Mouse (Mus musculus): ENCODE results near the gene Cyp2b23.
"Not testable (repeated sequence)": the region's sequence is repeated elsewhere in the genome, so short reads cannot be mapped to it uniquely, and the experiment has no call there.

DNA sequence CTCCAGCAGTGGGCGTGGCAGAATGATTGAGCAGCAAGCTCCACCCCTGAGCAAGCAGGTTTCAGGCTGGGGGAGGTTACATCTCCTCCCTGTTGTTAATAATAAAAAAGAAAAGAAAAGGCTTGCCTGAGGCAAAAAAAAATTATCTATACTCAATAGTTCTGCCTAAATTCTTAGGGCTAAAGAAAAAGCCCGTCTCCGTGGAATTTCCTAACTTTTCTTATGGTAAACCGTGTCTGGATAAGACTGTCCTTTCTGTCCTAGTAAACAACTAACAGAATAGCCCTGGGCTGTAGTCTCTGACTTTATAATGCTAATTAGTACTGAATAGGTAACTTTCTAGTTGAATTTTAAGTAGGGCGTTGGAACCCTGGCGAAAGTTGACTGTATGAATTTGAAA is 20.0 kb upstream of the Cyp2b23 start:
- not testable (repeated sequence) for TF ChIP-seq CTCF (IDR thresholded peaks at IDR 0.05 in 2 of 3, conservative IDR thresholded peaks at IDR 0.05 in 1 of 3; ENCODE audit: control insufficient read depth in 1 of 3, insufficient read depth in 1 of 3, low read depth in 2 of 3, low read length in 3 of 3, poor library complexity in 1 of 3, severe bottlenecking in 1 of 3); SIN3A (IDR thresholded peaks at IDR 0.05; ENCODE audit: low read length); RCOR1 (IDR thresholded peaks at IDR 0.05; ENCODE audit: low read depth, low read length); POLR2A (IDR thresholded peaks at IDR 0.05; ENCODE audit: control insufficient read depth in 1 of 2, insufficient read depth in 1 of 2, low read depth in 1 of 2, low read length in 2 of 2, poor library complexity in 1 of 2); ZMIZ1 (IDR thresholded peaks at IDR 0.05; ENCODE audit: low read depth, low read length); MAX (IDR thresholded peaks at IDR 0.05; ENCODE audit: low read length)
